Mouse (Mus musculus): Measurements from ENCODE around the gene Ctnna2. TPM values are rescaled to one million over a fixed set of nuclear protein-coding genes. Genes with fewer than 3 reads are reported as not detected.

Ctnna2 gene
- not detected in 2 replicates for polyA plus RNA-seq (2012; ENCODE audit: insufficient read depth, low replicate concordance)

DNA sequence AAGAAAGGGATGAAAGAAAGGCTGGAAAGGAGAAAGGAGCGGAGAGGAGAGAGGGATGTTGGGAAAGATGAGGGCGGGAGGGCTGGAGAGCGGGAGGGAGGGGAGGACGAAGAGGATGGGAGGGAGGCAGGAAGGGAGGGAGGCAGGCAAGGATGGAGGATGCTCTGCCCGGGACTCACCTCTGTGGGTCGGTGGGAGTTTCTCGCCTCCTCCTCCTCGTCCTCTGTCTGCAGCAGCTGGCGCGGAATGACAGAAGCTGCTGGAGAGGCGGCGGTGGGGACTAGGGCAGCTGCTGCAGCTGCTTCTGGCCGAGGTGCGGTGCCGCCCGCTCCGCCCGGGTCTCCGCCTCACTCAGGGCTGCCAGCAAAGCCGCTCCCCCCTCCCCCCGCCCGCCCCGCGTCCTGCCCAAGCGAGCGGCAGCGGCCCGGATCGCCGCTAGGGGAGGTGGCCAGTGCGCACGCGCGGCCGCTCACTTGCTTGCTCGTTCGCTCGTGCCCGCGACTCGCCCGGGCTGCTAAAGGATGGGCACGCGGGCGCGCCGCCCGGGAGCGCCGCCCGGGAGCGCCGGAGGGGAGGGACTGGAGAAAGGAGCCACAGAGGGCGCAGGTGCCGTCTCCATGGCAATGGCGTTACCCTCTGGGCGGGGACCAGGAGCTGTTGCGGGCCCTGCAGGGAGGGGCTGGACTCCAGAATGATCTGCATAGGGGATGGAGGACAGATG is at the start of gene Ctnna2:
Gene Ctnna2, minus strand, starts transcription at position 459 of the 721 bp plus-strand sequence.
- Histone ChIP-seq H3K9me3 (no peaks in the 10 kb centered on the region), H3K36me3 (replicated peaks; ENCODE audit: low read length) (no peaks in the 10 kb centered on the region), H3K4me1 (peaks cover 8% of the 10 kb centered on the region; the same call in 1 of the 2 replicates), H3K27me3 (replicated peaks) (peaks cover 10% of the 10 kb centered on the region), H3K4me3 (replicated peaks) (peak within 1 kb of the TSS; percentile 86)
- TF ChIP-seq GATA1 (IDR thresholded peaks at IDR 0.05; ENCODE audit: borderline replicate concordance, low read length) (no peak), FLI1 (IDR thresholded peaks at IDR 0.05; ENCODE audit: low read length) (no peak)

DNA sequence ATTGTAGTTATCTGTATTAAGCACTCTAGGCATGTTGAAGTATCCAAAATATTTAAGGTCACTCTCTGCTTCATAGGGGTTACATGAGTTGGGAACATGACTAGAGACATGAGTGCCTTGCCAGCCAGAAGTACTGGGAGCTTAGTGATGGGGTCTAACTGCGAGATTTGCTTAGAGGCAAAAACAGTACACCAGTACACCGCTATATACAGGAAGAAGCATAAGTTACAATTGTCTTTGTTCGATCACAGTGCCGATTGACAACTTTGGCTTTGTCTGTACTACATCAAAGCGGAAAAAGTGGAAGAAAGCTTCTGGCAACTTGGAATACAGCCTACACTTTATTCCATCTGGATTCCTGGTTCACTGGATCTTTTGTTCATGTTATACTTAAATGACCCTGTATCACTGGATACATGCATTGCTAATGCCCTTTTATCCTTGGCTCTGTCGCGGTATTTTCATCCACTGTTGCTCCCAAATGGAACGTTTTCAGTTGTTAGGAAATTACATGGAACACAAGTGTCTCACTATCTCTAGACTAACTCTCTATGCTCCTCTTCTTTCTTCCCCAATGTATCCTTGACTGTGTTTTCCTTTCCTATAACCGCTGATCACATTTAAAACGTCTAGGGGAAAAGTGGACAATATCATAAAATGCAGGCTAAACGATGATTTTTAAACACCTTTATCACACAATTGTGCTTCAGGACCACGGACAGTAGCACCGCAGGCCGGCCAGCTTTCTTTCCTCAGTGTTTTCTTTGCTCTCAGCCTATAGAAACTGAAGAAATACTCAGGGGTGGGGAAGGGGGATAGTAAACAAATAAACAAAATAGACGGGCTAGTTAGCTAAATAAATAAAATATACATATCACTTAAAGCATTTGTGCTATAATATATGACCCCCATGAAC is 896 bp upstream of the Ctnna2 start:
- Histone ChIP-seq H3K27me3 (replicated peaks) (peaks cover 10% of the 10 kb centered on the region), H3K4me3 (replicated peaks) (no peak overlapping the region), H3K4me1 (peaks cover 8% of the 10 kb centered on the region; the same call in 1 of the 2 replicates), H3K36me3 (replicated peaks; ENCODE audit: low read length) (no peaks in the 10 kb centered on the region), H3K9me3 (no peaks in the 10 kb centered on the region)
- no peak for TF ChIP-seq GATA1 (IDR thresholded peaks at IDR 0.05; ENCODE audit: borderline replicate concordance, low read length)
- no peak for TF ChIP-seq FLI1 (IDR thresholded peaks at IDR 0.05; ENCODE audit: low read length)

- peaks cover 10% of the 10 kb centered on the region for H3K27me3 ChIP-seq (replicated peaks)
- no peak overlapping the region for H3K4me3 ChIP-seq (replicated peaks)
- H3K36me3 ChIP-seq (replicated peaks; ENCODE audit: low read length) = no peaks in the 10 kb centered on the region
- peaks cover 8% of the 10 kb centered on the region; the same call in 1 of the 2 replicates for H3K4me1 ChIP-seq
- TF ChIP-seq FLI1 (IDR thresholded peaks at IDR 0.05; ENCODE audit: low read length) (no peak), GATA1 (IDR thresholded peaks at IDR 0.05; ENCODE audit: borderline replicate concordance, low read length) (no peak)
- no peaks in the 10 kb centered on the region for H3K9me3 ChIP-seq
These were observed 841 bp downstream of the Ctnna2 start for GRCm38 (mm10) chr6:77978476-77979240.

GRCm38 (mm10) chr6:77970545-77971242 is 8.8 kb downstream of the Ctnna2 start:
- H3K4me3 ChIP-seq (replicated peaks) = no peak overlapping the region
- H3K4me1 ChIP-seq = no peaks in the 10 kb centered on the region
- TF ChIP-seq GATA1 (IDR thresholded peaks at IDR 0.05; ENCODE audit: borderline replicate concordance, low read length) = no peak
- no peak for TF ChIP-seq FLI1 (IDR thresholded peaks at IDR 0.05; ENCODE audit: low read length)

GRCm38 (mm10) chr6:77969774-77970173 is 9.7 kb downstream of the Ctnna2 start:
- Histone ChIP-seq H3K36me3 (replicated peaks; ENCODE audit: low read length) (no peaks in the 10 kb centered on the region), H3K4me3 (replicated peaks) (no peak overlapping the region), H3K4me1 (no peaks in the 10 kb centered on the region), H3K27me3 (replicated peaks) (no peaks in the 10 kb centered on the region), H3K9me3 (no peaks in the 10 kb centered on the region)
- TF ChIP-seq FLI1 (IDR thresholded peaks at IDR 0.05; ENCODE audit: low read length) (no peak), GATA1 (IDR thresholded peaks at IDR 0.05; ENCODE audit: borderline replicate concordance, low read length) (no peak)

More at GRCm38 (mm10) chr6:77970545-77971242, 8.8 kb downstream of the Ctnna2 start:
- no peaks in the 10 kb centered on the region for H3K9me3 ChIP-seq
- no peaks in the 10 kb centered on the region for H3K27me3 ChIP-seq (replicated peaks)
- H3K36me3 ChIP-seq (replicated peaks; ENCODE audit: low read length) = no peaks in the 10 kb centered on the region

DNA sequence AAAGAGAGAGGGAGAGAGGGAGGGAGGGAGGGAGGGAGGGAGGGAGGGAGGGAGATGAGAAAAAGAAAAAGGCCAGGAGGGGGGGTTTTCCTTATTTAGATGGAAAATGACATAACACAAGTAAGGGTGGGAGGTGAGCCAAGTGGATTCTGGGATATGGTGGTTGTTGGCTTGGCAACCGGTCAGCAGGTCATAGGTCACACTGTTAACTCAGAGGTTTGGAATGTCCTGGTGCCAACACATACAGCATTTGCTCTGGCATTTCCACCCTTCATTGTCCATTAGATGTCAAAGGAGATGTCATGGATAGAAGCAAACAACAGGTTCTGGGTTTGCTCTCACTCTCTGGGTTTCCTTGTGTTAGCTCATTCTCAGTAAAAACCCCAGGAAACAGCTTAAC is 17.5 kb downstream of the Ctnna2 start:
- TF ChIP-seq GATA1 (IDR thresholded peaks at IDR 0.05; ENCODE audit: borderline replicate concordance, low read length) (no peak), FLI1 (IDR thresholded peaks at IDR 0.05; ENCODE audit: low read length) (no peak)
- no peaks in the 10 kb centered on the region for H3K4me1 ChIP-seq

DNA sequence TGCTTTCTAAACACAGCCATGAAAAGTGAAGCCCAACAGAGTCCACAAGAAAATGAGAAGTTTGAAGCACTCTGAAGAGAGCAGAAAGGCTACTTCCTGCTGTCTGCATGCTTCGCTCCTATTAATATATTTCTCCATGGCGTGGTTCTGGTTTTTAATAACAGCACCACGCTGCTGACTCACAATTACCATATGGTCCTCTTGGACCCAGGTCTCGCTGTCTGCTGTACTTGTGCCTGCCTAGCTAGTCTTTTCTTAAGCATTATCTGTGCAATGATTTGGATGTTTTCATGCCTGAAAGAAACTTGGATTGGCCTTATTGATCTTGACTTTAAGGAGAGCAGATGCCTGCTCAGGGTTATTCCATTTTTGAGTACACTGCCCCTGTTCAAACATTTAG is 28.2 kb downstream of the Ctnna2 start:
- TF ChIP-seq GATA1 (IDR thresholded peaks at IDR 0.05; ENCODE audit: borderline replicate concordance, low read length) (no peak), FLI1 (IDR thresholded peaks at IDR 0.05; ENCODE audit: low read length) (no peak)
- Histone ChIP-seq H3K4me1 (no peaks in the 10 kb centered on the region), H3K4me3 (replicated peaks) (no peak overlapping the region), H3K36me3 (replicated peaks; ENCODE audit: low read length) (no peaks in the 10 kb centered on the region), H3K9me3 (no peaks in the 10 kb centered on the region), H3K27me3 (replicated peaks) (no peaks in the 10 kb centered on the region)

More for the DNA sequence above, 17.5 kb downstream of the Ctnna2 start:
- H3K27me3 ChIP-seq (replicated peaks) = no peaks in the 10 kb centered on the region
- H3K9me3 ChIP-seq = no peaks in the 10 kb centered on the region
- no peaks in the 10 kb centered on the region for H3K36me3 ChIP-seq (replicated peaks; ENCODE audit: low read length)
- H3K4me3 ChIP-seq (replicated peaks) = no peak overlapping the region

DNA sequence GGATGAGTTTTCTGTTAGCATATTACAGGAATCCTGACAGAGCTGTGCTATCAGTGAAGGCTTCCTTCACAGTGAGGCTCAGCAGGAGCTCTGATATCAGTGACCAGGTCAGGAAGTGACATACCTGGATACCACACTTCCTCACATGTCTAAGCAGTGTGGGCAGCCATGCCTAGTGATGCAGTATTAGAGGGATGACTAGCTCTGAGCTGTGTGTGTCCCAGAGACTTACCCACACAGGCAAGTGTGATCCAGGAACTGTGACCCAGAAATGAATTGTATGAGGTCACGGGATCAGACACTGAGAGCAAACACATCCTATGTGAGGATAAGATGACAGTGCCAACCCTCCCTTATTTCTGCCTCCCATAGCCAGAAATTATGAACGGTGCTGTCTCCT is 28.8 kb downstream of the Ctnna2 start:
- Histone ChIP-seq H3K36me3 (replicated peaks; ENCODE audit: low read length) (no peaks in the 10 kb centered on the region), H3K4me1 (no peaks in the 10 kb centered on the region), H3K4me3 (replicated peaks) (no peak overlapping the region), H3K9me3 (no peaks in the 10 kb centered on the region), H3K27me3 (replicated peaks) (no peaks in the 10 kb centered on the region)
- TF ChIP-seq FLI1 (IDR thresholded peaks at IDR 0.05; ENCODE audit: low read length) (no peak), GATA1 (IDR thresholded peaks at IDR 0.05; ENCODE audit: borderline replicate concordance, low read length) (no peak)

- no peak for TF ChIP-seq GATA1 (IDR thresholded peaks at IDR 0.05; ENCODE audit: borderline replicate concordance, low read length)
- no peak for TF ChIP-seq FLI1 (IDR thresholded peaks at IDR 0.05; ENCODE audit: low read length)
- Histone ChIP-seq H3K36me3 (replicated peaks; ENCODE audit: low read length) (no peaks in the 10 kb centered on the region), H3K9me3 (no peaks in the 10 kb centered on the region), H3K27me3 (replicated peaks) (no peaks in the 10 kb centered on the region), H3K4me3 (replicated peaks) (no peak overlapping the region), H3K4me1 (no peaks in the 10 kb centered on the region)
These were observed 50.1 kb downstream of the Ctnna2 start for GRCm38 (mm10) chr6:77929375-77929774.
